Mouse (Mus musculus) hindbrain, embryonic 10.5 days (tissue): ENCODE measurements around the gene Ccdc113. TPM values are rescaled to one million over a fixed set of nuclear protein-coding genes. Genes with fewer than 3 reads are reported as not detected.
"Not testable (repeated sequence)": the region's sequence is repeated elsewhere in the genome, so short reads cannot be mapped to it uniquely, and the experiment has no call there.

Experiments
- DNase-seq: peaks from one replicate; pipeline ENCODE4 v3.0.0-alpha.2; 2017; ENCODE audit warnings: low spot score
- H3K27ac ChIP-seq: fragments of 300-500 bp; sonication (generic); 2 replicates; pipeline ENCODE4 v1.5.1; 2016; ENCODE audit warnings: mild to moderate bottlenecking, moderate library complexity
- H3K27me3 ChIP-seq: fragments of 300-500 bp; sonication (generic); 2 replicates; pipeline ENCODE4 v1.6.1; 2016; ENCODE audit warnings: mild to moderate bottlenecking; ENCODE audit not compliant: poor library complexity, insufficient read depth, severe bottlenecking
- H3K36me3 ChIP-seq: fragments of 300-500 bp; sonication (generic); 2 replicates; pipeline ENCODE4 v1.6.1; 2016; ENCODE audit warnings: mild to moderate bottlenecking, moderate library complexity
- H3K4me1 ChIP-seq: fragments of 300-500 bp; sonication (generic); replicated peaks from 2 replicates; pipeline ENCODE4 v1.6.1; 2016; ENCODE audit warnings: mild to moderate bottlenecking
- H3K4me3 ChIP-seq: fragments of 300-500 bp; sonication (generic); 2 replicates; pipeline ENCODE4 v1.5.1; 2016; ENCODE audit warnings: mild to moderate bottlenecking, moderate library complexity
- H3K9me3 ChIP-seq: fragments of 300-500 bp; sonication (generic); 2 replicates; pipeline ENCODE4 v1.6.1; 2016; ENCODE audit warnings: mild to moderate bottlenecking, moderate library complexity
- WGBS: fragments of 180-500 bp; shearing (Covaris S2); methylation state at CpG from one replicate; pipeline ENCODE4 v1.1.7; 2016; 5-methylcytosine and 5-hydroxymethylcytosine counted together
- polyA plus RNA-seq: library from polyadenylated mRNA; unstranded; fragments of >200 nt; fragmentation: Nextera tagmentation; extraction: Ambion mirVana; gene quantifications from 2 replicates; pipeline ENCODE4 v1.2.1, GENCODE M21; 2016

The Ccdc113 gene
- polyA plus RNA-seq, 1 experiment from 2014 or later, result 2.6 TPM

DNA sequence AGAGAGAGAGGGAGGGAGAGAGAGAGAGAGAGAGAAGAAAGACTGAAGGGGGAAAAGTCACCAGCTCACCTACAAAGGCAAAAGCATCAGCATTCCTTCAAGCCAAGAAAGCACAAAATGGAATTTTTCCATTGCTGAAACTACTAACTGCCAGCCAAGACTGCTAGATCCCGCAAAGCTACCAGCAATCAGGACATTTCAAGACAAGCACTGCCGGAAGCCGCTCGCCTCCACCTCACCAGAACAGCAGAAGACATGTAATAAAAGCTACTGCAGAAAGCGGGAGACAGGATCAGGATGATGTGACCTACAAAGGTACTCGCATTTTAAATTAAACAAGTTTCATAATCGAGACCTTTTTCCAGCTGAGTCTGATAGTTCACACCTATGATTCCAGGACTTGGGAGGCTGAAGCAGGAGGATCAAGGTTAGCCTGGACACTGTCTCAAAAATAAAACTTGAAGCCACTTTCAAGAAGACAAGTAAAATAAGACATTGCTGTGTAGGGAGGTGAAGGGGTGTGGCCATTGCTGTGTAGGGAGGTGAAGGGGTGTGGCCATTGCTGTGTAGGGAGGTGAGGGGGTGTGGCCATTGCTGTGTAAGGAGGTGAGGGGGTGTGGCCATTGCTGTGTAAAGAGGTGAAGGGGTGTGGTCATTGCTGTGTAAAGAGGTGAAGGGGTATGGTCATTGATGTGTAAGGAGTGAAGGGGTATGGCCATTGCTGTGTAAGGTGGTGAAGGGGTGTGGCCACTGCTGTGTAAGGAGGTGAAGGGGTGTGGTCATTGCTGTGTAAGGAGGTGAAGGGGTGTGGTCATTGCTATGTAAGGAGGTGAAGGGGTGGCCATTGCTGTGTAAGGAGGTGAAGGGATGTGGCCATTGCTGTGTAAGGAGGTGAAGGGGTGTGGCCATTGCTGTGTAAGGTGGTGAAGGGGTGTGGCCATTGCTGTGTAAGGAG is 59.8 kb downstream of the Ccdc113 start:
- Histone ChIP-seq H3K4me1 (peaks cover 12% of the 10 kb centered on the region), H3K4me3 (no peak overlapping the region), H3K36me3 (no peaks in the 10 kb centered on the region), H3K27me3 (no peaks in the 10 kb centered on the region), H3K27ac (no peak overlapping the region), H3K9me3 (no peaks in the 10 kb centered on the region)
- WGBS, result 91% methylated on average over 7 of the region's 7 CpGs
- DNase-seq, result no peak

DNA sequence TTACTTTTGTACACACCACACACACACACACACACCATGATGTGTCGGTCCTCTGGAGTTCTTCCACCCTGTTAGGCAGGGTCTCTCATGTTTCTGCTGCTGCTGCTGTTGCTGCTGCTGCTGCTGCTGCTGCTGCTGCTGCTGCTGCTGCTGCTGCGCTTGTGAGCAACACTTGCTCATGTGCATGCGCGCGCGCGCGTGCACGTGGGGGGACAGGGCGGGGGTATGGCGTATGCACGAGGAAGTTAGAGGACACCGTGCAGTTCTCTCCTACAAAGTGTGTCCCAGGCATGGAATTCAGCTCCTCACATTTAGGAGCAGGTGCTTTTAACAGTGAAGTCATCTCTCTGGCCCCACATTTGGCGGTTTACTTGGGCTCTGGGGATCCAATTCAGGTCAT is 61.2 kb downstream of the Ccdc113 start:
- no peaks in the 10 kb centered on the region for H3K27me3 ChIP-seq
- peaks cover 7% of the 10 kb centered on the region; the same call in 1 of the 2 replicates for H3K4me1 ChIP-seq
- no peak overlapping the region for H3K4me3 ChIP-seq
- no peaks in the 10 kb centered on the region for H3K36me3 ChIP-seq
- DNase-seq, result no peak
- no peaks in the 10 kb centered on the region for H3K9me3 ChIP-seq
- 90% methylated on average over 14 of the region's 14 CpGs for WGBS
- H3K27ac ChIP-seq, result no peak overlapping the region

DNA sequence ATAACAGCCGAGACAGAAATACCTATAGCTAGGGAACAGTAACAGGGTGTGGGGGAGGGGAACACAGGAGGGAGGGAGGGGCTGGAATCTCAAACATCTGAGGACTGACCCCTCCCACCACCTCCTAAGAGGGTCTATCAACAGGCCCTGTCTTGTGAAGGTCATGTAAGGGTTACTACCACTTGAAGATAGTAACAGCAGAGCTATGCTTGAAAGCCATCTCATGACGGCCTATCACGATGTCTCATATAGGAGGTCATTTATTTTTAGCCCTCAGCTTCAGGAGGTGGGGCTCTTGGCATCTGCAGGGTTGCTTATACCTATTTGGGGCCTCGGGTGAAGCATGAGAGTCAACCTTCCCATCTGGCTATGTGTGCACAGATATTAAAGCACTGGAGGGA is 63.0 kb downstream of the Ccdc113 start:
- peaks cover 5% of the 10 kb centered on the region; the same call in 1 of the 2 replicates for H3K27me3 ChIP-seq
- H3K4me3 ChIP-seq, result no peak overlapping the region
- WGBS, result 75% methylated on average over 4 of the region's 4 CpGs
- H3K9me3 ChIP-seq, result no peaks in the 10 kb centered on the region
- peaks cover 7% of the 10 kb centered on the region; the same call in 1 of the 2 replicates for H3K4me1 ChIP-seq
- no peak for DNase-seq
- H3K36me3 ChIP-seq, result no peaks in the 10 kb centered on the region
- no peak overlapping the region for H3K27ac ChIP-seq

DNA sequence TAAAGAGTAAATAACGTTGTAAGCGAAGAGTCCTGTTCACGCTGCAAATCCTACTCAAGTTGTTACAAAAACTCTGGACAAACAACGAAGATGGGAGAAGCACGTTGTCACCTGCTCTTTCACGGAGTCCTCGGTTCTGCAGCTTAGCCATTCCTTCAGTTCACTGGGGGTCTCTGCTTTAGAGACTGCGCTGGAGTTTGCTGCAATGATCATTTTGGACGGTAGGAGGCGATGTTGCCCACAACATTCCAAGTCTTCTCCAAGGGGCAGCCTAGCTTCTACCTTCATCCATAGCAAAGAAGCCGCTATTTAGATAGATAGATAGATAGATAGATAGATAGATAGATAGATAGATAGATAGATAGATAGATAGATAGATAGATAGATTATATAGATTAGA is 66.0 kb downstream of the Ccdc113 start:
- H3K4me3 ChIP-seq, result no peak overlapping the region
- peaks cover 7% of the 10 kb centered on the region; the same call in 1 of the 2 replicates for H3K4me1 ChIP-seq
- H3K27ac ChIP-seq, result no peak overlapping the region
- DNase-seq, result peak; percentile 77
- peaks cover 5% of the 10 kb centered on the region; the same call in 1 of the 2 replicates for H3K27me3 ChIP-seq
- H3K9me3 ChIP-seq, result no peaks in the 10 kb centered on the region
- no peaks in the 10 kb centered on the region for H3K36me3 ChIP-seq
- 12% methylated on average over 11 of the region's 11 CpGs for WGBS

- Histone ChIP-seq H3K4me3 (no peak overlapping the region), H3K27me3 (peaks cover 5% of the 10 kb centered on the region; the same call in 1 of the 2 replicates), H3K27ac (no peak overlapping the region), H3K9me3 (no peaks in the 10 kb centered on the region), H3K4me1 (peaks cover 7% of the 10 kb centered on the region; the same call in 1 of the 2 replicates), H3K36me3 (no peaks in the 10 kb centered on the region)
- WGBS, result 77% methylated on average over 15 of the region's 15 CpGs
- no peak for DNase-seq
Observed at GRCm38 (mm10) chr8:95601306-95601705, 67.4 kb downstream of the Ccdc113 start.

DNA sequence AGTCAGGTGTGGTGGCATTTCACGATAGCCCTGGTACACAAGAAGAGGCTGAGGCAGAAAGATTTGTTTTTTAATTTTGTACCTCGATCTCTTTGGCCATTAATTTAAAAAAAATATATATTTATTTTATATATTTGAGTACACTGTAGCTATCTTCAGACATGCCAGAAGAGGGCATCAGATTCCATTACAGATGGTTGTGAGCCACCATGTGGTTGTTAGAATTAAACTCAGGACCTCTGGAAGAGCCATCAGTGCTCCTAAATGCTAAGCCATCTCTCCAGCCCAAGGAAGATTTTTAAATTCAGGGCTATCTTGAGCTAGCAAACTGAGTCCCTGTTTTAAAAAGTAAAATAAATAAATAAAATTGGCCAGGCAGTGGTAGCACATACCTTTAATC is 68.3 kb downstream of the Ccdc113 start:
- DNase-seq, result no peak
- H3K9me3 ChIP-seq, result no peaks in the 10 kb centered on the region
- 71% methylated on average over 2 of the region's 2 CpGs for WGBS
- H3K27ac ChIP-seq, result no peak overlapping the region
- peaks cover 5% of the 10 kb centered on the region; the same call in 1 of the 2 replicates for H3K27me3 ChIP-seq
- no peak overlapping the region for H3K4me3 ChIP-seq
- H3K36me3 ChIP-seq, result no peaks in the 10 kb centered on the region
- H3K4me1 ChIP-seq, result peaks cover 2% of the 10 kb centered on the region; the same call in 1 of the 2 replicates

DNA sequence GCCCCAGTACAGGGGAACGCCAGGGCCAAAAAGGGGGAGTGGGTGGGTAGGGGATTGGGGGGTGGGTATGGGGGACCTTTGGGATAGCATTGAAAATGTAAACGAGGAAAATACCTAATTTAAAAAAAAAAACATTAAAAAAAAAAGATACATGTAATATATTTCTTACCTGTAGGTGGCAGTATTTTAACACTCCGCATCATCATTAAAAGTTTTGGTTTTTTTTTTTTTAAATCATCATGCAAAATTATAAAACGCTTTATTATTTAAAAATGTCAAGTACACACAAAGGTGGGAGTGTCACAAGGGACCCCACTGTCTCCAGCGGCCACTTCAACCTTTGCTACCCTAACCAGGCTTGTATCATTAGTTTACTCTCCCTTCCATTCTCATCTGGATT is 72.6 kb downstream of the Ccdc113 start:
- not testable (repeated sequence) for DNase-seq, H3K27ac ChIP-seq, H3K4me1 ChIP-seq, H3K4me3 ChIP-seq, H3K27me3 ChIP-seq, H3K9me3 ChIP-seq, H3K36me3 ChIP-seq
- 26% methylated on average over 4 of the region's 5 CpGs for WGBS

GRCm38 (mm10) chr8:95607210-95607609 is 73.3 kb downstream of the Ccdc113 start:
- 57% methylated on average over 9 of the region's 9 CpGs for WGBS
- Histone ChIP-seq H3K4me1 (peaks cover 7% of the 10 kb centered on the region; the same call in 1 of the 2 replicates), H3K36me3 (no peaks in the 10 kb centered on the region), H3K9me3 (no peaks in the 10 kb centered on the region), H3K4me3 (no peak overlapping the region), H3K27me3 (0 out of 2 replicates have a peak, but pooled peaks cover 6% of the 10 kb centered on the region), H3K27ac (no peak overlapping the region)
- DNase-seq, result no peak

Other genes starting within 250 kb of the Ccdc113 start
- gene Cngb1, start 227.5 kb upstream of the Ccdc113 start, polyA plus RNA-seq, result 0.07 and 0.59 TPM in 2 replicates
- gene Tepp, start 223.5 kb upstream of the Ccdc113 start, polyA plus RNA-seq, result not detected in 2 replicates
- gene Zfp319, start 202.1 kb upstream of the Ccdc113 start, polyA plus RNA-seq, result 12.4 and 16.6 TPM in 2 replicates
- gene Usb1, start 201.8 kb upstream of the Ccdc113 start, polyA plus RNA-seq, result 48.5 and 48.8 TPM in 2 replicates
- gene Mmp15, start 181.8 kb upstream of the Ccdc113 start, polyA plus RNA-seq, result 15.2 and 19.4 TPM in 2 replicates
- gene Cfap20, start 99.2 kb upstream of the Ccdc113 start, polyA plus RNA-seq, result 135 and 146 TPM in 2 replicates
- gene Csnk2a2, start 44.0 kb upstream of the Ccdc113 start, polyA plus RNA-seq, result 10.4 and 12.4 TPM in 2 replicates
- gene Prss54, start 42.3 kb downstream of the Ccdc113 start, polyA plus RNA-seq, result not detected in 2 replicates
- gene Gins3, start 99.4 kb downstream of the Ccdc113 start, polyA plus RNA-seq, result 28.0 and 28.9 TPM in 2 replicates
- gene Ndrg4, start 142.9 kb downstream of the Ccdc113 start, polyA plus RNA-seq, result 27.5 and 51.8 TPM in 2 replicates
- 20.3 and 23.4 TPM in 2 replicates for gene Setd6, start 181.8 kb downstream of the Ccdc113 start, polyA plus RNA-seq